Mouse (Mus musculus) mesoderm, embryonic 11.5 days (tissue): ENCODE results near the gene Adgrg5.

ENCODE experiments used
- DNase-seq: peaks from one replicate; pipeline ENCODE4 v3.0.0-alpha.2; 2012; ENCODE audit warnings: low read depth, low spot score

The Adgrg5 gene

DNA sequence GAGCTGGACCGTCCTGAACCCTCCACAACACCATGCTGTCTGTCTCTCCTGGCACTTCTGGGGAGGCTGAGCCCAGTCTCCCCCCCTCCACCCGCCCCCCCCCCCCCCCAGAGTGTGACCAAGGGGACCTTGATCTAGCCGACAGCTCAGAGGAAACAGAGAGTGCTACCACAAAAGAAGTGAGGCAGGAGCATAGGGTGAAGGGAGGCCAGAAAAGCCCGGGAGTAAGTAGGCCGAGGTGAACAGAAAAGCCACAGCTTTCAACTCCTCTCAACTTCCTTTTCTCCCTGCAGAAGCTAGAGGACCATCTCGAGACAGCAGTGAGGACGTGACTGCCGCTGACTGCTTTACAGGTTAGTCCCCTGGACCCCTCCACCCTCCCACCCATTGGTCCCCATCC, at the start of gene Adgrg5:
Adgrg5 (plus strand) TSS at position 290 of the 400 bp plus-strand sequence.
- DNase-seq, result no peak

DNA sequence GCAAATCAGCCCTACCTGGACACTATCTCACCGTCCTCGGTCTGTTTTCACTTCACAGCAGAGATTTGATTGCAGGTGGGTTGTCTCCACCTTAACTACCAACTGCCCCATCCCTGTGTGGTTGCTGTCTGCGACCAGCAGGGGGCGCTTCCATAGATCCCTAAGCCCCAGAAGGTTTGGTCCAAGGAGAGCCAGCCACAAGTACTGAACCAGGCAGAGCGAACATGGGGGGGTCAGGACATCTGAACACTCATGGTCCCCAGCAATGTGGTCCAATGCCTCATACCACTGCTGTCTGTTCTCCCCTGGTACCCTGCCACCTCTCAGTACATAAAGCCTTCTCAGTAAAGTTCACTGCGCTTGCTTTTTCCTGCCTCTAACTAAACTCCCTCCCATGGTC, 49.1 kb upstream of the Adgrg5 start:
- DNase-seq, result peak; percentile 78

DNA sequence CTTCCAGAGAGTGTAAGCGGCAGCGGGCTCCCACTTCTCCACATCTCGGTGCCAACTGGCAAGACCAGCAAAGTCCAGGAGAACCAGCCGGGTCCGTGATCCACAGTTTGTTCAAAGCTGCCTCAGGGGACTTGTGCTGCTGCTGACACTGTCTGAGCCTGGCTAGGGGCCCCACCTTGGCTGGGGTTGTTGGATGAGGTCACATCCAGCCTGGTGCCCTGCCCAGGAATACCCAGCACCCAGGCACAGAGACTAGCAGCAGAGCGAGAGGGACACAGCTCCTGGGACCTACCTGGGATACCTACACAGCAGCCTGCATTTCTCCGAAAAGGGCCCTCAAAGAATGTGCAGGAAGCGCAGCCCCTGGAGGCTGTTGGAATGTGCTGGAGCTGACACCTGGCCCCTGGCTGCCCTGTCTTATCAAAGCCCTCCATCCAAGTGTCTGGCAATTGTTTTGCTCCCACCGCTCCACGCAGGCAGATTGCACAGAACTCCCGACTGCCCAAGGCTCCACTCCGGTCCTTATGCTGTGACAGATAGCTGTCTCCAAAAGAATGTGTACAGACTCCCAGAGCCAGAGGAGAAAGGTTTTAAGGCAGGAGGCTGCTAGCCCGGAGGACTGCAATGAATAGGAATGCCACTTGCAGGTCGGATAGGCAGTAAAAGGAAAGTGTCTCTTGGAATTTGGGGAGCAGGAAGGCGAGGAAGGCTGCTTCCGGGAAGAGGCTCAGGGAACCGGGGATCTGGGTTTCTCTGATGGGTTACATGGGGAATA, 48.2 kb upstream of the Adgrg5 start:
- no peak for DNase-seq

DNA sequence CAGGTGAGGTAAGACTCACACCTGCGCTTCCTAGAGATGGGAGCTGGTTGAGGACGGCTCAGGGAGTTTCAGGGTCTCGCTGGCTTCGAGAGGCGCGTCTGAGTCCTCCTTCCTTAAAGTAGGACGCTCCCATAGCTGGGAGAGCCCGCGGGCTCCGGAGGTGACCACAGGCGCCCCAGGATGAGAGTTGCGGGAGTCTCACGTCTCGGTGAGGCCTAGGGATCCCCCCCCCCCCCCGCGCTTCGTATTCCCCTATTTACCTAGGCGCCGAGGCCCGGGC, 47.7 kb upstream of the Adgrg5 start:
- DNase-seq, result no peak

DNA sequence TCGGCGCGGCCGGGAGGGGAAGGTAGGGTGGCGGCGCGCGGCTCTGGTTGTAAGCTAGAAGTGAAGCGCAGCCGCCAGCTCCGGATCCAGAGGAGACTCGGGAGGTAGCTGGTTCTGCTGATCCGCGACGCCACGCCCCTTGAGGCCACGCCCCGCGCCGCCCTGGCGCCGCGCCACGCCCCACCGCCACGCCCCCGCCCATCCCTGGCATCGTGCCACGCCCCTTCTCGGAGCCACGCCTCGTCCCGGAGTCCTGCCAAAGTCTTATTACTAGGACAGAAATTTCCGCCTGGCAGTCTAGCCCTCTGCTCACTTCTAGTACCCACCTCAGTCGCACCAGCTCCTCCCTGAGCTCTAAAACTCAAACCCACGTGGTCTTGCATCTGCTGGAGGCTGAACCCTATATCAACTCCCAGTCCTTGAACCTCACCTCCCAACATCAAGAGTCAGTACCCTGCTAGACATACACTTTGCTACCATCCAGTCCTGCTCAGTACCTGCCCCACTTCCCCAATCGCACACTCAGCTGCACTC, 47.2 kb upstream of the Adgrg5 start, which contains the start of gene Dok4:
Dok4 (minus strand) TSS at position 134 of the 534 bp plus-strand sequence.
- DNase-seq, result peak; percentile 84

DNA sequence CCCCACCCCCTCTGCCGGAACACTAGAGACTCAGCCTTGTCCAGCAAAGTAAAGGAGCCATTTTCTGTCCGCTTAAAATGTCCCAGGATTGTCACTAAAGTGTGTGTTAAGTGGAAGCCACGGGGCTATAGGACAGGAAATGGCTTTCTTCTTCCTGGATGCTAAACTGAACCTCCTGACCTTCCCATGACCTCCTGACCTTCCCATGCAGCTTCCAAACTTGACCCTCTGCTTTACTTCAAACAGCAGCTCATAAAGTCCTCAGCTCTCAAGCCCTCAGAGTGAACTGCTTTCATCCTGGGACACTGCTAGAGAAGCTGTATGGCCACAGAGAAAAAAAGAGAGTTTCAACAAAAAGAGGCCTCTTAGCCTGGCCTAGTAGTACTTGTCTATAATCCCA, 46.7 kb upstream of the Adgrg5 start:
- no peak for DNase-seq

DNA sequence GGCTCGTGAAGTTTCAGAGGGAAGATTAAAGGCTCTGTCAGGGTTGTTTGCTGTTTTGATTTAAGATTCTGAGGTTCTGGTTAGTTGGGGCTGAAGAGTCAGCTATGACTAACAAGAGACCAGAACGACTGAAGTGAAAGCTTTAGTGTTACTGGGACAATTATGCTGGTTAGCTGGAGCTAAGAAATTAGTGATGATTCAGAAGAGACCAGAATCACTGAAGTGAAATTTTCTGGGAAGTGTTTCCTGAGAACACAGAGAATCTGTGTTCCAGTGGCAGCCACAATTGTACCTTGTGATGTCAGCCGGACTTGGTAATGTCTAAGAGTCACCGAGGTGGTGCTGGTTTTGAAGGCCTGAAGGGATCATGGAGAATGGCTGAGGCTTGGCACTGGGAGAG, 42.8 kb upstream of the Adgrg5 start:
- DNase-seq, result no peak

DNA sequence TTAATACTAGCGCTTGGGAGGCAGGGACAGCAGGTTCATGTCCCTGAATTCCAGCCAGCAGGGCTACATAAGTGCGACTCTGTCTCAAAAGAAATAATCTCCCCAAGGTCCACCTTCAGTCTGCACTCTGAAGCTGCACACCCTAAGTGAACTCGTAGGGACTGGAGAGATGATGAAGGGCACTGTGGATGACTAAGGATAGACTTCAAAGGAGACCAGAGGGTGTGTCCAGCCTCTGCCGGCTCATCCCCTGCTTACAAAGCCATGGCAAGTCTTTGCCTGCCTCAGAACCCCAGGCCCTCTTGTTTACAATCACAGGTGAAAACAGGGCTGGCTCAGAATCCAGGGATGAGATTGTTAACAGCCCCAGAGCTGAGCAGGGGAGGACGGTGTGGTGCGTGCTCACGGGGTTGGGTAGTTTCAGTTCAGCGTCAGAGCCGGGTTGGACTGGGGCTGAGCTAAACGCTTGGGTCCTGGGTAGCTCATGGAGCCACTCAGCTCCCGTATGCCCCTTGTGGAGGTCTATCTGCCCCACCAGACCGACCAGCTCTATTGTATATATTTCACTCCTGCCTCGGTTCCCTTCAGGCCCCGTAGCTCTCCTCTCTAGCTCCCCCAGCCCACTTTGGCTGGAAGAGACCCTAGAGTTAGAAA, 35.0 kb upstream of the Adgrg5 start:
- no peak for DNase-seq

DNA sequence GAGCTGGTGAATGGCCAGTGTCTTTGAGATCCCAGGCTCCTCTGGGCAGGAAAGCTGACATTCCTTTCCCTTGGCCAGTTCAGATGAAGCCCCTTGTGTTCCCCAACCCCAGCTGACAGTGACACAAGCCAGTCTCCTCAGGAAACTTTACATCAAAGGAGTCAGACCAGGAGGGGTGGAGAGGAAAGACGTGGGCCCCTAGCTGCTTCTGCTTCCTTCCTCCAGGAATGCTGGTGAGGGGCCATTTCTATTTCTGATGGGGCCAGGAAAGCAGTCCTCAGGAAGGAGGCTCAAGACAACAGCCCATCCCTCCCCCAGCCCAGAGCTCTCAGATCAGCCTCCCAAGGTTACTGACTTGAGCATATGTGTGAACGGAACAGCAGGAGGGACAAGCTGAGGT, 30.6 kb upstream of the Adgrg5 start:
- DNase-seq, result no peak

DNA sequence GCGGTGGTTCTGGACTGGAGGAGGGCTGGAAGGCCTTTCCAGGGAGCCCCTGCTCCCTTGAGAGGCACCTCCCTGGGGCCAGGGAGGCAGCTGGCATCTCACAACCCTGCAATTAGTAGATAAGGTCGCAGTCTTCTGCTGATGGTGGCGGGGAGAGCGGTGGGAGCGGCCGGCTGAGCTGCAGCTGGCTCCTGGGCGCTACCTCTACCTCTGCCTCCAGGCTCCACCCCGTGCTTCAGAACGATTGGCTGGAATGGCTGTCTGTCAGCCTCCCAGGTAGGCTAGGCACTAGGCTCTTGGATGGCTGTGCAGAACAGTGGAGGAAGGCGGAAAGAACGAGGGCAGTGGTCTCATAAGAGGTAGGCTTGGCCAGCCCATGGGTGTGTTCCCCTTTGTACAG, 24.2 kb upstream of the Adgrg5 start:
- no peak for DNase-seq

DNA sequence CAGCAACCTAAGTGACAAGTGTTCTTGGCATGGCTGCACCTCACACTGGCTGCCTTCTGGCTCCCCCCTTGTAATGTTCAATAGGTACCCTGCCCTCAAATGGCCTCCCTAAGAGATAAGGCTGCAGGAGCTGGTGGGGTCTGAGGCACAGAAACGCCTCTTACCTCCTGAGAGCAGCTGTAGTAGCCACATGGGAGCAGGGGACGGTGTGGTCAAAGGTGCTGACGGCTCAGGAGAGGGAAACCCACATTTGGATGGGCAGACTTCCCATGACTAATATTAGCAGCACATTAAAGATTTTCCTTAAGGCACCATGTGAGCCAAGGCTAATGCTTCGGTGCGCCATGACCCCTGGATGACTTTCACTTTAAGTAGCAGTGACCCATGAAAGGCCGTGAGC, 22.9 kb upstream of the Adgrg5 start:
- no peak for DNase-seq

DNA sequence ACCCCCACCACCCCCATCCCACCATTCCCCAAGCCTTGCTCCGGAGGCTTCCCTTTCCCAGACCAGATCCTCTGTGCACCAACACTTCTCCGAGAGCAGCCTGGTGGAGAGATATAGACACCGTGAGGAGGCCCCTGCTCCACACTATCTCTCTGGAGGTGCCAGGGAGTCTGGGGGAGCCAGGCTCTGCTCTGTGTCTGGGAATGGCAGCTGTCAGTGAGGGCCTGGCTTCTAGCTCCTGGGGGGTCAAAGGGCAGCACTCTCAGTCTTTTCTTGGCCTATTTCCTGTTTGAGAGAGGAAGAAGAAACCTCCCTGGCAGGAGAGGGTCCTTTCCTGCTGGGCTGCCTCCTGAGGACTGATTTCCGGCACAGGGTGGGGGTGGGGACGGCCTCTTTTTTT, 22.5 kb upstream of the Adgrg5 start:
- no peak for DNase-seq

DNA sequence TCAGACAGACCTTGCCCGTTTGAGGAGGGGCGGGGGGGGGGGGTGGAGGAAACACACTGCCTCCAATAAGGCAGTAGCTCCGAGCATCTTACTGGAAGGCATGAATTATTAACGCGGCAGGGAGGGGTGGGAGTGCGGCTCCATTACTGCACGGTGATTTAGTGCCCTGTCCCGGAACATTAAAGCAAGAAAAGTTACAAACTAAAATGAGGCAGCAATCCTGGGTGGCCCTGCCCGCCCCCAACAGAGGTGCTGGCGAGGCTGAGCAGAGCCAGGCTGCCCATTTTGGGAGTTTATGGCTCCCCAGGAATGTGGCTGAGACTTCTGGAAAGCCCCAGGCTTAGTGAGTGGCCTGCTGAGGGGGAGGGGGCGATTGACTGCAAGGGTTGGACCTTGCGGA, 19.8 kb upstream of the Adgrg5 start:
- DNase-seq, result peak; percentile 71

DNA sequence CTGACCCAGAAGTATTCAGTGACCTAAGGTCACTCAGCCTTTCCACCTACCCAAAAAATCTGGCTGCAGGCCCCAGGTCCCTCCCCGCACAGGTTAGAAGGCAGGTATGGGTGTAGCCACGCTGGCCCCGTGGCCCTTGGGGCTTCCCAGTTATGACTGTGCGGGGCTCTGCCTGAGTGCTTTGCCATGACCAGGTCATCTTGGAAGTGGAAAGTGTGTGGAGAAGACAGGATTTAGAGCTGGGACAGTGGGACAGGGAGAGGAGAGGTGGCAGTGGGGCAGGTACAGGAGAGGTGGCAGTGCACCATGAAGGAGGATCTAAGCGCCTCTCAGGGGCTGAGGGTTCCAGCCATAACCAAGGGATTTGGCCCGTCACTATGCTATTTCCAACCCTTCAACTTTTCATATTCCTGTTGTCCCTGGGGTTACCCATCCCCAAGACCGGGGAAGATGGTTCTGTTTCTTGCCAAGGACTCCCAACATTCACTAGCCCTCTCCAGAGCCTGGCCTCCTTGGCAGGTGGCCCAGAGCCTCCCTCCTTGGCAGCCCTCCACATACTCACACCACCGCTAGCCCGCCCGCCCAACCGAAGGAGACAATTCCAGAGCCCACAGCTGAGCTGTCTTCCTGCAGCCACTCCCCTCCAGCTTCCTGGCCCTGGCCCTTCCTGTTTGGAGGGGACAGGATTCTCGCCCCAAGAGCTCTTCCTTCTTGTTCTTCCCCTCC, 18.9 kb upstream of the Adgrg5 start:
- DNase-seq, result no peak

DNA sequence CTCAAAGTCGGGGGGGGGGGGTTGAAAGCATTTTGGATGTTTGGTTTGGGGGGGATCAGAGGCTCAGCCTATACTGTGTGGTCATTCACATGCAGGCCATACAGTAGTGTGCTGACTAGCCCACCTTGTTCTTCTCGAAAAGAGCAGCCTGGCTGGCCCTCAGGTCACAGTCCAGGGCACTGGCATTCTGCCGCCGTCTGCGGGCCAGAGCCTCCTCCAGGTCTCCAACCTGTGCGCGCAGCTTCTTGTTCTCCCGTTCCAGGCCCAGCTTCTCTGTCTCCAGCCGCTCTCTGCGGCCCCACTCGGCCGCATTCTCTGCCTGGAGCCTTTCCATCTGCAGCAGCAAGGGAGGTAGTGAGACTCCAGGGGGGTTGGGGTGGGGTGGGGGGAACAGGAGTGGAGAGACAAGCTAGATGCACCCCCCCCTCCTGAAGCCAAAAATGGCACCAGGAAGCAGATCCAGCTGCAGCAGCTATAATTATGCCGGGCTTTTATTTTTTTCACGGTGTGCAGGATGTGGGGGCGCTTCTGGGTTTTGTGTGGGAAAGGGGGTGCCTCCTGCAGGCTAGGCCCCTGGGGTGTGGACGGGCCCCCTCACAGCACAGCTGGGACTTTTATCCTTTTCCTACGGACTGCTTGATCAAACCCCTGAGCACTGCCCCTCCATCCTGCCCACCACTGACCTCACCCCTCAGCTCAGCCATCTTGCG, 15.7 kb upstream of the Adgrg5 start:
- DNase-seq, result no peak

DNA sequence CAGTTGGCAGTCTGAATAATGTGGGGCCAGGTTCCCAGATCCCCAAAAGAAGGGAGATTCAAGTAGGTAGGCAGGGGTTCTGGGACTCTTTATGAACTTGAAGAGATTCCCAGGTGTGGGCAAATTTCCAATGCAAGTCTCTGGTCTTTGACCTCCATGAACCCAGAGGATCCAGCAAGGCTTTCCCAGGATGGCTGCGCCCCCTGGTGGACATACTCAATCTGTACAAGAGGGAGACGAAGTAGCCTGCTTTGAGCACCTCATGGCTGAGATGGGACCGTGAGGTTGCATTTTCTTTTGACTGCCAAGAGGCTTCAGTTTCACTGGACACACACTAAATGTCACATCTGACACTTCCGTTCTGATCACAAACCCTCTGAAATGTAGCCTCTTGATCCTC, 14.6 kb upstream of the Adgrg5 start:
- peak; percentile 86 for DNase-seq

DNA sequence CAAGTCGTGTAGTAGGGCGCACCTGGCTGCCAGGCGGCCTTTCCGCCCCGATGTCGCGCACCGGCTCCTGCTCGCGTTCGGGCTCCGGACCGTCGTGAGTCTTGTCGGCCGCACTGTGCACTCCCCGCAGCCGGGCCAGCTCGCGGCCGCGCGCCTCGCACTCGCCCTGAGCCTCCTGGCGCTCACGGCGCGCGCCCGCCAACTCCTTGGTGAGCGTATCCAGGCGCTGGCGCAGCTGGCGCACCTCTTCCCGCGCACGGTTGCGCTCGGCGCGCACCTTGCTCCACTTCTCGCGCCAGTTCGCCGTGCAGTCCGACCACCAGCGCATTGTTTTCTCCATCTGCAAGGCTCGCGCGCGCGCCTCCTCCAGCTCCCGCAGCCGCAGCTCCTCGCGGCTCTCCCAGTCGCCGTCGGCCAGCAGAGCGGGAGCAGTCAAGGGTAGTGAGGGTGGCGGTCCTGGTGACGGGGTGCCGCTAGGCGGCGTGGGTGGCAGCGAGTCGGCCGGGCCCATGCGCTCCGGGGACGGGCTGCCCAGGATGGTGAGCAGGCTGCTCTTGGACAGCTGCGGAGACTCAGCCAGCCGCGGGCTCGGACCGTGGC, 10.3 kb upstream of the Adgrg5 start:
- DNase-seq, result peak; percentile 85

DNA sequence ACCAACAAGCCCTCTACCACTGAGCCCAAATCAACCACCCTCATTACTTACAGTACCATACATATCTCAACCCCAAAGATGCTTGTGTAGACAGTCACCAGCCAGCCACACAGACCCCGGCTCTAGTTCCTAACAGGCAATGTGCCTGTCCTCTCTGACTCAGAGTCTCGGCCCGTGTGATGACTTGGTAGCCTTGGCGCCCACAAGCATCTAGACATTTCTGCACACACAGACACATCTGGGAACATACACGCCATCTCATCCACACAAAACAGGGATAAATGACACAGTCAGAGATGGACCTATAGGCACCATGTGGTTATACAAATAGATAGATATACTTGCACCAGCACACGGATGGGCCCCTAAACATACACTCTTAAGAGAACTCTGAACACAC, 9.2 kb upstream of the Adgrg5 start:
- no peak for DNase-seq

DNA sequence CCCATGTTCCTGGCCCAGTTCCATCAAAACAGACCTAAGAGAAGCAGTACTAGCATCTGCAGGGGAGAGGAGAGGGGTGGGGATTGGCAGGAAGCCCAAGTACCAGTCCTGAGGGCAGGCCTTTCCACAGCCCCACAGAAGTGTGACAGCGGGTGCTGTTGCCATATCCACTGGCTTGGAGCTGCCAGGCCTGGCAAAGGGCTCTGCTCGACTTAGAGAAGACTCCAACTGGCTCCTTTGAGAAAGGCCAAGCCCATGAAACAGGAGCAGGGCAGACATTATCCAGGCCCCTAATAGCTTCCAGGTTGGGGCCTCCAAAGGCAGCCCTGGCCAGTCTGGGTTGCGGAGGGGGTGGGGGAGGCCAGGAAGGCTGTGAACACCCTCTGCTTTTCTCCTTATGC, 8.8 kb upstream of the Adgrg5 start:
- DNase-seq, result no peak

DNA sequence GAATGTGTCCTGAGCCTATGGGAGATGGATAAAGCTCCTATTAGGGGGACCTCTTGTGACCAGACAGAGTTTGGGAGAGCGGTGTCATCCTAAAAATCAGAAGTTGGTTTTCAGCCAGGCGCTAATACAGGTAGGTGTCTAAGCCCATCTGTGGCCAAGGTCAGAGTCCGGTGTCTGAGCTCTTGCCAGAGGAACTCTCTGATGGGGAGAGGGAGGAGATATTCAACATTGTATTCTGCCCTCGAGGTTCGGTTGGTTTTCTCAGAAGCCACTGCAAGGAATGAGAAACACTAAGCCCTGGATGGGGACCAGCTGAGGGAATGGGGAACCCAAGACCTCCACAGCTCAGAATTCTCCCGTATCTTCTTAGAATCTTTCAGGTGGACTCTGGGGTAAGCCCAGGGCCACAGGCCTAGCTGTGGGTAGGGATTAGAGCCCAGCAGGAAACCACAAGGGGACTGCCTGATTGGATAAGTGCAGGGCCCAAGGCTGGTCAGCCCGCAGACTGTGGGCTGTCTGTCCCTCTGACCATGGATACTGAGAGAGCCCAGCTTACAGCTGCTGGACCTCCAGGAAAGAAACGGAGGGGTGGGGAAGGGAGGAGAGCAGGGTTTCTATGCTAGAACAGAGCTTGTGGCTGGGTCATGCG, 7.1 kb upstream of the Adgrg5 start:
- no peak for DNase-seq

DNA sequence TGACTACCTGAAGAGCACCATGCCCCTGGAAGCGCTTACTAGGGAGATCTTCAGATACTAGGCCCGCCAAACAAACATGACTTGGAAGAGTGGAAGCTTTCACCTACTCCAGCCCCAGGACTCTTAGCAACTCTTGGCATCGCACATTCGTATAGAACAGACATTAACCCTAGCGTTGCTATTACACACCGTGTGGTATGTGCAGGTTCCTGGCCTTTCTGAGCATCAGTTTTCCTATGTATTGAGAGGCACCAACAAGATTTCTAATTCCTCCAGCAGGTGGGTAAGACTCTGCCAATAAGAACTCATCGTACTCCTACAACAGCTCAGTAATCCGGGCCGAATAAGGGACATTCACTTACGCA, 6.6 kb upstream of the Adgrg5 start:
- DNase-seq, result no peak
